Mouse (Mus musculus) stomach, postnatal 0 days (tissue): ENCODE data around the gene Lmod1. TPM values are rescaled to one million over a fixed set of nuclear protein-coding genes. Genes with fewer than 3 reads are reported as not detected.
"Not testable (repeated sequence)": the region's sequence is repeated elsewhere in the genome, so short reads cannot be mapped to it uniquely, and the experiment has no call there.

ENCODE experiments used
- ATAC-seq: fragments of 200-750 bp; cut with Nextera tagmentation; 2 replicates; pipeline ENCODE4 v1.8.0; 2017; ENCODE audit not compliant: low FRiP score, low TSS enrichment
- DNase-seq: peaks from one replicate; pipeline ENCODE4 v3.0.0-alpha.2; 2016; ENCODE audit warnings: low spot score
- H3K27ac ChIP-seq: fragments of 300-500 bp; sonication (generic); replicated peaks from 2 replicates; pipeline ENCODE4 v1.5.1; 2014; ENCODE audit warnings: mild to moderate bottlenecking, control low read depth
- H3K27me3 ChIP-seq: fragments of 300-500 bp; sonication (generic); 2 replicates; pipeline ENCODE4 v1.6.1; 2014; ENCODE audit warnings: low read length; ENCODE audit not compliant: control insufficient read depth, insufficient read depth
- H3K36me3 ChIP-seq: fragments of 300-500 bp; sonication (generic); 2 replicates; pipeline ENCODE4 v1.6.1; 2014; ENCODE audit warnings: low read length, mixed read lengths; ENCODE audit not compliant: control insufficient read depth, insufficient read depth
- H3K4me1 ChIP-seq: fragments of 300-500 bp; sonication (generic); replicated peaks from 2 replicates; pipeline ENCODE4 v1.6.1; 2014; ENCODE audit warnings: antibody characterized with exemption; ENCODE audit not compliant: control insufficient read depth, insufficient read depth
- H3K4me2 ChIP-seq: fragments of 300-500 bp; sonication (generic); replicated peaks from 2 replicates; pipeline ENCODE4 v1.6.1; 2014; ENCODE audit warnings: low read depth, mild to moderate bottlenecking, control low read depth, moderate library complexity
- H3K4me3 ChIP-seq: fragments of 300-500 bp; sonication (generic); 2 replicates; pipeline ENCODE4 v1.5.1; 2014; ENCODE audit warnings: low read depth, low read length, control low read depth
- H3K9ac ChIP-seq: fragments of 300-500 bp; sonication (generic); 2 replicates; pipeline ENCODE4 v1.6.1; 2014; ENCODE audit warnings: mild to moderate bottlenecking, low read length, control low read depth, mixed read lengths
- H3K9me3 ChIP-seq: fragments of 300-500 bp; sonication (generic); 2 replicates; pipeline ENCODE4 v1.6.1; 2016; ENCODE audit warnings: low read length; ENCODE audit not compliant: control insufficient read depth
- CTCF ChIP-seq: IDR thresholded peaks from 2 replicates; pipeline ENCODE4 v1.5.1; 2016; ENCODE audit warnings: antibody characterized with exemption, low read depth, mild to moderate bottlenecking, moderate library complexity
- EP300 ChIP-seq: optimal IDR thresholded peaks from 2 replicates; pipeline ENCODE3; 2016; ENCODE audit warnings: antibody characterized with exemption
- WGBS: fragments of 180-500 bp; shearing (Covaris S2); extraction: QIAGEN DNeasy Blood & Tissue Kit; methylation state at CpG from one replicate; pipeline ENCODE4 v1.1.7; 2014; 5-methylcytosine and 5-hydroxymethylcytosine counted together
- polyA plus RNA-seq: library from polyadenylated mRNA; unstranded; fragments of >200 nt; fragmentation: Nextera tagmentation; extraction: Ambion mirVana; gene quantifications from 2 replicates; pipeline ENCODE4 v1.2.1, GENCODE M21; 2015

The Lmod1 gene
- polyA plus RNA-seq, 1 experiment from 2014 or later = 22.4 TPM

DNA sequence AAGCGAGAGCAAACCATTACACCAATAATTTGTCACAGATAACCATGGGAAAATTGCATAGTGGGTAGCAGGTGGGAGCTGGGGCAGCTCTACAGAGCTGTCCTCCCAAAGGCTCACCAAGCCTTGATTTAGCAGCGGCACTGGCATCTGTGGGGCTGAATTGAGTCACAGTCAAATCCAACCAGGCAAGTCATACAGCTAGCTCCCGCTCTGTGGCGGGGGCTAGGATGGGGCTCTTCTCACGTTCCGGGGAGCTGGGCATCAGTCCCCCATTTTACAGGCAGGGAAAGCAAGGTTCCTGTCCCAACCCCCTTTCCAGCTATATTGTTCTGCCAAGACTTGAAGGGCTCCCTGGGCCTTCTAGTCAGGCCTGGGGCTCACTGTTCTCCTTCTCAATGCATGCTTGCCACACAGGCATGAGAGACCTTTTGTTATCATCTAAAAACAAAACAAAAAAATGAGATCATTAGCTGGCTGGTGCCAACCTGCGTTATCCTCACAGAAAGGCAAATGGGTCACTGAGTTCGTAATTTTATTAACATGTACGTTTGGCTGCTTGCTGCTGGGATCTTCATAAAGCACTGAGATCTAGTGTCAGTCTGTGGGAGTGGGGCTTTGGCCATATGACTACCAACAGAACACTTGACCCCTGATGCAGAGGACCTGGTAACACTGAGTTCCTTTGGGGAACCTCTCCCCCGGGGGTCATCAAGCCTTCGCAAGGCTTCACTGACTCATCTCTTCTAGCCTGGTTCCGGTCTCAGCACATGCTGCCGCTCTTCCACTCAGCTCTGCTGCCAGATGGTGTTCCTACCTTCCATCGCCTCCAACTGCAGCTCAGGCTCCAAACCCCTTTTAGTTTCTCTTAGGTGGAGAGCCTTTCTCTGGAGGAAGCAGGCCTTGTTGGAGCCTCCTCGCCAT, 55.7 kb downstream of the Lmod1 start:
- no peak for DNase-seq
- Histone ChIP-seq H3K9ac (no peak overlapping the region), H3K4me2 (no peak overlapping the region), H3K4me1 (no peaks in the 10 kb centered on the region; the same call in 1 of the 2 replicates), H3K27me3 (no peaks in the 10 kb centered on the region), H3K4me3 (no peak overlapping the region), H3K36me3 (peaks cover 2% of the 10 kb centered on the region; the same call in 1 of the 2 replicates), H3K27ac (no peak overlapping the region), H3K9me3 (no peaks in the 10 kb centered on the region)
- ATAC-seq = no peak
- TF ChIP-seq CTCF (no peak), EP300 (no peak)
- 68% methylated on average over 15 of the region's 15 CpGs for WGBS

DNA sequence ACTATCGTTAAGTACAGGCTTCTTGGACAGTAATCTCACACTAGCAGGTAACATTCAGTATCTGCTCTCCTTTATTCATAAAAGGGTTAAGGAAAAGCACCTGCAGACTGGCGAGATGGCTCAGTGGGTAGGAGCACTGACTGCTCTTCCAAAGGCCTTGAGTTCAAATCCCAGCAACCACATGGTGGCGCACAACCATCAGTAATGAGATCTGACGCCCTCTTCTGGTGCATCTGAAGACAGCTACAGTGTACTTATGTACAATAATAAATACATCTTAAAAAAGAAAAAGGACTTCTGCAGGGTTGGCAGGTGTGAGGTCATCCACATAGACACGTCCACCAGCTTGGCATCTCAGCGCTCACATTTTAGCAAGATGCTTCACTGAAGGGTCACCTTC, 57.0 kb downstream of the Lmod1 start:
- H3K27me3 ChIP-seq, ATAC-seq, H3K4me3 ChIP-seq, H3K27ac ChIP-seq, H3K4me1 ChIP-seq, H3K36me3 ChIP-seq, H3K9ac ChIP-seq, DNase-seq, H3K9me3 ChIP-seq, H3K4me2 ChIP-seq: not testable (repeated sequence)
- 64% methylated on average over 6 of the region's 6 CpGs for WGBS
- peak; percentile 67 for TF ChIP-seq CTCF

DNA sequence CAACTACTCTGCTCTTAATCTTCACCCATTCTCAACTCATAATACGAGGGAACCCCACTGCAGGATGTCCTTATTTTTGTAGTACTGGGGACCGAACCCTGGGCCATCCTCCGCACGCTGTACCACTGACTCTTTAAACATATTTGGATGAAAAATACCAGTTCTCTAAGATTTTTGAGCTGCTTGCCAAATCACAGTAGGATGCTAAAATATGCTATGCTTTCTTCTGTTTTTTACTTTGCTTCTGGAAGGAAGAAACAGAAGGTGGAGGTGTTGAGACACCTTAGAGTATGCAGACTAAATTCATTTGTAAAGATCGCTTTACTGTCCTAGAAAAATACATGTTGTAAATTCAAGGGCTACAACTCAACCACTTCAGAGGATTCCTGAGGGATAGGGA, 59.6 kb downstream of the Lmod1 start:
- no peak for TF ChIP-seq EP300
- TF ChIP-seq CTCF = no peak
- H3K27ac ChIP-seq = no peak overlapping the region
- ATAC-seq (no peak), DNase-seq (no peak)
- no peak overlapping the region for H3K4me2 ChIP-seq
- no peak overlapping the region for H3K9ac ChIP-seq
- WGBS = 91% methylated on average over 5 of the region's 5 CpGs
- H3K4me1 ChIP-seq = no peaks in the 10 kb centered on the region
- no peaks in the 10 kb centered on the region for H3K27me3 ChIP-seq
- H3K9me3 ChIP-seq = no peaks in the 10 kb centered on the region
- peaks cover 21% of the 10 kb centered on the region for H3K36me3 ChIP-seq
- H3K4me3 ChIP-seq = no peak overlapping the region

DNA sequence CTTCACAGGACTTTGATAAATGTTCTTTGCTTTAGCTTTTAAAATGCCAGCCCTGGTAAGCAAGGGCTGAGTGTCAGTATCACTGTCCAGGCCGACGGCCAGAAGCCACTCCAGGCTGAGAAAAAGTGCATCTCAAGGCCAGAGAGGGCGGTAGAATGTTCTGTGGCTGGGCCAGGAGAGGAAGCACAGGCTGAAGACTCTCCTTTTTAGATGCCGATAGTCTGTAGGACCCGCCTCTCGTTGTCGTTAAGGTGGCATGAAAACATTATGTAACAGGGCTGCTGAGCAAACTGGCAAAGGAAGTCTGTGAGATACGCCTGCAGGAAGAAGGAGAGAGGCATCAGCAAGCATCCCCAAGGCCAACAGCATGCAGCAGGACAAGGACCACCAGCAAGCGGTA, 60.6 kb downstream of the Lmod1 start:
- H3K4me2 ChIP-seq = no peak overlapping the region
- peaks cover 25% of the 10 kb centered on the region for H3K36me3 ChIP-seq
- H3K9ac ChIP-seq = no peak overlapping the region
- H3K27me3 ChIP-seq = no peaks in the 10 kb centered on the region
- TF ChIP-seq CTCF (no peak), EP300 (no peak)
- ATAC-seq (no peak), DNase-seq (no peak)
- H3K27ac ChIP-seq = no peak overlapping the region
- no peaks in the 10 kb centered on the region for H3K4me1 ChIP-seq
- no peaks in the 10 kb centered on the region for H3K9me3 ChIP-seq
- no peak overlapping the region for H3K4me3 ChIP-seq
- 81% methylated on average over 9 of the region's 9 CpGs for WGBS

DNA sequence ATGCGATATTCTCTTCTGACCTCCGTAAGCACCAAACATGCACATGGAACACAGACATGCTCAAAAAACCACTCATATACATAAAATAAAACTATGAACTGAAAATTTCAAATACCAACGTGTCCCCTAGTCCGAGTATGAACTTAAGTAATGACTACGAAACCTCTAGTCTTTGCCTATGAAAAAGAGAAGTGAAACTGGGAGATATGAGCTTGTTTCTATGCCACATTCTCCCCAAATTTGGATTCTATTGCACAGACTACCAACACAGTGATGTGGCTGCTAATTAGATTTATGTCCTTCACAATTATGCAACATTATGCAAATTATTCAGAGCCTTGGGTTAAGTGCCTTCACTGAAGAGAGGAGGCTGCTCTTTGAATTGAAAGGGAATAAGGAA, 74.9 kb downstream of the Lmod1 start:
- H3K4me3 ChIP-seq = no peak overlapping the region
- no peaks in the 10 kb centered on the region for H3K27me3 ChIP-seq
- H3K4me2 ChIP-seq = no peak overlapping the region
- no peaks in the 10 kb centered on the region for H3K4me1 ChIP-seq
- TF ChIP-seq EP300 = no peak
- ATAC-seq (no peak), DNase-seq (no peak)
- H3K36me3 ChIP-seq = peaks cover 15% of the 10 kb centered on the region
- H3K9me3 ChIP-seq = no peaks in the 10 kb centered on the region
- 0 out of 2 replicates have a peak overlapping the region, but pooled peaks have one; percentile 30 for H3K27ac ChIP-seq
- WGBS = 92% methylated on average over 5 of the region's 5 CpGs
- no peak overlapping the region for H3K9ac ChIP-seq

DNA sequence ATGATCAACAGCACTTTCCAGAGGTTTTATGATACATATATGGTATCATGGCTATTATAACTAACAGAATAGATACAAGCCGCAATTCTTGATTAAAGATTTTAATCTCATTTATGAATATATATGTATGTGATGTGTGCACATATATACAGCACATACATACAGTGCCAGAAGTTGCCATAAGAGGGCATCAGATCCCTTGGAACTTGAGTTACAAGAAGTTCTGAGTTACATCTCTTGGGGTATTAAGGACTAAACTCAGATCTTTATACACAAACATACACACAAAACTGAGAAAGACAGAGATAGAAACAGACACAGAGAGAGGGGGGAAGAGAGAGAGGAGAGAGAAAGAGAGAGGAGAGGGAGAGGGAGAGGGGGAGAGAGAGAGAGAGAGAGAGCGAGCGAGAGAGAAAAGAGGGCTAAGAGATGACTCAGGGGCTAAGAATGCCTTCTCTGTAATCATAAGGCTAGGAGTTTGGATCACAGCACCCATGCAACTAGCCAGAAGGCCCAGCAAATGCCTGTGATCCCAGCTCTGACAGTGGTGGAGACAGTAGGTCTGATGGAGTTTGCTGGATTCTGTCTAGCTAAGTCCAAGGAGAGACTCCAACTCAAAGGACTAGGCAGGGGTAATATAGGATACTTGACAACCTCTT, 77.0 kb downstream of the Lmod1 start:
- ATAC-seq (no peak), DNase-seq (no peak)
- H3K27me3 ChIP-seq = no peaks in the 10 kb centered on the region
- no peak overlapping the region for H3K4me3 ChIP-seq
- no peak overlapping the region for H3K9ac ChIP-seq
- 82% methylated on average over 3 of the region's 3 CpGs for WGBS
- peaks cover 19% of the 10 kb centered on the region for H3K36me3 ChIP-seq
- H3K9me3 ChIP-seq = no peaks in the 10 kb centered on the region
- H3K4me2 ChIP-seq = no peak overlapping the region
- no peaks in the 10 kb centered on the region for H3K4me1 ChIP-seq
- TF ChIP-seq CTCF = peak; percentile 55
- no peak for TF ChIP-seq EP300
- no peak overlapping the region for H3K27ac ChIP-seq
